Mouse (Mus musculus) activated CD4-positive, CD25-positive, alpha-beta regulatory T cell, adult 9 weeks (primary cell): Measurements from ENCODE around the gene Tff1. TPM values are rescaled to one million over a fixed set of nuclear protein-coding genes. Genes with fewer than 3 reads are reported as not detected.

ENCODE experiments used
- polyA plus RNA-seq: library from polyadenylated mRNA; unstranded; fragments of 100-300 nt; shearing (Covaris generic); gene quantifications from one replicate; pipeline ENCODE4 v1.2.1, GENCODE M21; 2017

Gene Tff1
- polyA plus RNA-seq = not detected

GRCm38 (mm10) chr17:31165127-31165526 lies at the start of gene Tff1:
Gene Tff1, minus strand, starts transcription at chr17:31165277.

GRCm38 (mm10) chr17:31207771-31208334 lies 42.8 kb upstream of the Tff1 start, which contains the start of gene Ubash3a:
Gene Ubash3a, plus strand, starts transcription at chr17:31207873.

GRCm38 (mm10) chr17:31198877-31199276 lies 33.8 kb upstream of the Tff1 start, which contains the start of gene Tmprss3:
Gene Tmprss3, minus strand, starts transcription at chr17:31198977.

GRCm38 (mm10) chr17:31144040-31145037 lies 20.7 kb downstream of the Tff1 start, which contains the start of gene Tff2:
Gene Tff2, minus strand, starts transcription at chr17:31144282.

GRCm38 (mm10) chr17:31129452-31129851 lies 35.6 kb downstream of the Tff1 start, which contains the start of gene Tff3:
Gene Tff3, minus strand, starts transcription at chr17:31129646.

Other genes with a start within 250 kb of the Tff1 start
- gene Umodl1, start 210.6 kb downstream of the Tff1 start, polyA plus RNA-seq = not detected
- gene Abcg1, start 107.6 kb downstream of the Tff1 start, polyA plus RNA-seq = 65.7 TPM
- not detected for gene Tff3, start 35.6 kb downstream of the Tff1 start, polyA plus RNA-seq
- gene Tff2, start 21.0 kb downstream of the Tff1 start, polyA plus RNA-seq = not detected
- gene Tmprss3, start 33.7 kb upstream of the Tff1 start, polyA plus RNA-seq = 1.1 TPM
- gene Ubash3a, start 42.6 kb upstream of the Tff1 start, polyA plus RNA-seq = 297 TPM
- gene Rsph1, start 112.1 kb upstream of the Tff1 start, polyA plus RNA-seq = 1.9 TPM
- gene Slc37a1, start 121.5 kb upstream of the Tff1 start, polyA plus RNA-seq = 48.6 TPM
- gene Pde9a, start 220.9 kb upstream of the Tff1 start, polyA plus RNA-seq = not detected